Mouse (Mus musculus): ENCODE measurements around the gene U2af2. TPM values are rescaled to one million over a fixed set of nuclear protein-coding genes. Genes with fewer than 3 reads are reported as not detected.
A peak's percentile ranks its signal among the peaks of the same experiment; 100 is the strongest.

The U2af2 gene
- total and polyA plus RNA-seq, 2 experiments from 2014 or later = 86.9 to 153 TPM

DNA sequence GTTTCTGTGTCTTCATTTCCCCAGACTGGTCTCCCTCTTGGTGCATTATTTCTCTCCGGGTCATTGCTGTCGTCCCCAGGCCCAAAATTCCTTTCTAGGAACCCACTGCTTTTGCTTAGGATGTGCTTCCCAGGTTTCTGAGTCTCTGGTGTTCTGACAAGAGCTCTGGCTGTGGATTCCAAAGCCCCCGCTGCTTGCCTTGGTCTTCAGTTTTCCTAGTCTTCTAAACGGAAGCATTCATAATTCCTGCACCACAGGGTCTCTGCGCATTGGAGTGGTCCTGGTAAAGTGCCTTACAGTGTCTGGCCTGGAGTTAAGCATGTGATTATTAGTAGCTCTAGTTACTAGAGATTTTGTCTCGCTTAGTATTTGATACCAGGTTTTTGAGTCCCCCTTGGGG lies 18.9 kb downstream of the U2af2 start:
- Histone ChIP-seq H3K9ac (replicated peaks; ENCODE audit: low read length) (peak overlapping the region; percentile 94), H3K36me3 (ENCODE audit: insufficient read depth, low read length) (peaks cover 16% of the 10 kb centered on the region; the same call in 1 of the 2 replicates), H3K9me3 (ENCODE audit: low read length) (no peaks in the 10 kb centered on the region), H3K4me2 (ENCODE audit: low read depth, low read length) (peak overlapping the region; percentile 71), H3K27ac (peak overlapping the region; percentile 94), H3K27me3 (ENCODE audit: insufficient read depth, low read length) (no peaks in the 10 kb centered on the region), H3K4me3 (ENCODE audit: low read length) (peak overlapping the region; percentile 85), H3K4me1 (ENCODE audit: insufficient read depth, low read length) (peaks cover 11% of the 10 kb centered on the region)
- TF ChIP-seq CTCF (IDR thresholded peaks at IDR 0.05; ENCODE audit: low read depth) = no peak
- WGBS = 14% methylated on average over 6 of the region's 6 CpGs
- ATAC-seq (no peak), DNase-seq (ENCODE audit: low spot score) (peak; percentile 17)

- Histone ChIP-seq H3K4me2 (ENCODE audit: low read depth, low read length) (peak overlapping the region; percentile 71), H3K27ac (no peak overlapping the region; the same call in 1 of the 2 replicates), H3K4me3 (ENCODE audit: low read length) (peak overlapping the region; percentile 85), H3K36me3 (ENCODE audit: insufficient read depth, low read length) (peaks cover 12% of the 10 kb centered on the region; the same call in 1 of the 2 replicates), H3K9ac (replicated peaks; ENCODE audit: low read length) (peak overlapping the region; percentile 94; the same call in 1 of the 2 replicates), H3K4me1 (ENCODE audit: insufficient read depth, low read length) (peaks cover 11% of the 10 kb centered on the region), H3K9me3 (ENCODE audit: low read length) (no peaks in the 10 kb centered on the region), H3K27me3 (ENCODE audit: insufficient read depth, low read length) (no peaks in the 10 kb centered on the region)
- no peak for DNase-seq (ENCODE audit: low spot score)
- no peak for TF ChIP-seq CTCF (IDR thresholded peaks at IDR 0.05; ENCODE audit: low read depth)
- 65% methylated on average over 6 of the region's 6 CpGs for WGBS
- ATAC-seq = no peak
Measured at GRCm38 (mm10) chr7:5081241-5081640, 19.3 kb downstream of the U2af2 start.

DNA sequence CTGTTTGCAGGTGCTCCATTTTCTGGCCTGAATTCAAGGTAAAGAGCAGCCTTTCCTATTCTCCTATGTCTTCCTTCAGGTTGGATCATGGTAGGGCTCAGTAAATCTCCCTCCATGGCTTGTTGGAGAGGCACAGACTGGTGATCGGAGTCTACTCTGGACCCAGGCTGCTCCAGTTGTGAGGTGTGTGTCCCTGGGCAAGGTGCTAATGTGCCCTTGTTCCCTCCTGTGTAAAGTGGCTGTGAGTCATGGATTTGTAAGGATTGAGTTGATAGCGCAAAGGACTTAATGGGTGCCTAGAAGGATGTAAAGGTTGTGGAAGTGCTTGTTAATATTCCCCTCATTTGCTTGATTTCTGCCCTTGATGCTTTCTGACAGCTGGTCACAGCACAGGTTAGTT lies 20.0 kb downstream of the U2af2 start:
- ATAC-seq (no peak), DNase-seq (ENCODE audit: low spot score) (no peak)
- no peak for TF ChIP-seq CTCF (IDR thresholded peaks at IDR 0.05; ENCODE audit: low read depth)
- Histone ChIP-seq H3K9ac (replicated peaks; ENCODE audit: low read length) (no peak overlapping the region), H3K36me3 (ENCODE audit: insufficient read depth, low read length) (peaks cover 7% of the 10 kb centered on the region; the same call in 1 of the 2 replicates), H3K27ac (no peak overlapping the region), H3K9me3 (ENCODE audit: low read length) (no peaks in the 10 kb centered on the region), H3K4me3 (ENCODE audit: low read length) (no peak overlapping the region), H3K4me1 (ENCODE audit: insufficient read depth, low read length) (peaks cover 11% of the 10 kb centered on the region), H3K27me3 (ENCODE audit: insufficient read depth, low read length) (no peaks in the 10 kb centered on the region), H3K4me2 (ENCODE audit: low read depth, low read length) (peak overlapping the region; percentile 71)
- WGBS = 98% methylated on average over 2 of the region's 2 CpGs

DNA sequence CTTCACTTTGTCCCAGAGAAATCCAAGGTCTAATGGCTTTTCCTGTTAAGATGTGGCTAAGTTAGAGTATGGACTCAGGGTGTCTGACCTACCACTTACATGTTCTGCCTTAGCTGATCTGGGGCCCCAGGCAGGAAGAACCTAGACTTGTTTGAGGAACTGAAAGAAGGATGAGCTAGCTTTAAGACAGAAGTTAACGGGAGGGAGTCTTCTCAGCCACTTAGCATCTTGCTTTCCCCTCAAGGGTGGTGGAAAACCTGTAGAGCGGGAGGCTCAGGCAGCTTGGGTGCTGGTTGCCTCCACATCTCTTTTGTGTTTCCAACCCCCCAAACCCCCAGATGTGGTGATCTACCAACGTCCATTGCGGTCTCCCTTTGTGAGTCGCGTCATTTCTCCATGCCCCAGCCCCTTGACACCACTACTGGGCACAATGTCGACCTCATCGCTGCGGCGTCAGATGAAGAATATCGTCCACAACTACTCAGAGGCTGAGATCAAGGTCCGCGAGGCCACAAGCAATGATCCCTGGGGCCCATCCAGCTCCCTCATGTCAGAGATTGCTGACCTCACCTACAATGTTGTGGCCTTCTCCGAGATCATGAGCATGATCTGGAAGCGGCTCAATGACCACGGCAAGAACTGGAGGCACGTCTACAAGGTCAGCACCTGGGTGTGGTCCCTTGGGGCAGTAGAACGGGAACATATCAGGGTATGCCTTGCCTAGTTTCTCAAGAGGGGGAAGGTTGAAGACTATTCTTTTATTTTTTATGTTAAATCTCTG lies 21.6 kb downstream of the U2af2 start:
- H3K27me3 ChIP-seq (ENCODE audit: insufficient read depth, low read length) = no peaks in the 10 kb centered on the region
- WGBS = 94% methylated on average over 18 of the region's 18 CpGs
- H3K9ac ChIP-seq (replicated peaks; ENCODE audit: low read length) = no peak overlapping the region
- H3K4me2 ChIP-seq (ENCODE audit: low read depth, low read length) = no peak overlapping the region
- no peak overlapping the region for H3K27ac ChIP-seq
- H3K4me3 ChIP-seq (ENCODE audit: low read length) = no peak overlapping the region
- H3K36me3 ChIP-seq (ENCODE audit: insufficient read depth, low read length) = 0 out of 2 replicates have a peak, but pooled peaks cover 2% of the 10 kb centered on the region
- H3K9me3 ChIP-seq (ENCODE audit: low read length) = no peaks in the 10 kb centered on the region
- no peak for TF ChIP-seq CTCF (IDR thresholded peaks at IDR 0.05; ENCODE audit: low read depth)
- DNase-seq (ENCODE audit: low spot score) (no peak), ATAC-seq (no peak)
- peaks cover 11% of the 10 kb centered on the region for H3K4me1 ChIP-seq (ENCODE audit: insufficient read depth, low read length)

DNA sequence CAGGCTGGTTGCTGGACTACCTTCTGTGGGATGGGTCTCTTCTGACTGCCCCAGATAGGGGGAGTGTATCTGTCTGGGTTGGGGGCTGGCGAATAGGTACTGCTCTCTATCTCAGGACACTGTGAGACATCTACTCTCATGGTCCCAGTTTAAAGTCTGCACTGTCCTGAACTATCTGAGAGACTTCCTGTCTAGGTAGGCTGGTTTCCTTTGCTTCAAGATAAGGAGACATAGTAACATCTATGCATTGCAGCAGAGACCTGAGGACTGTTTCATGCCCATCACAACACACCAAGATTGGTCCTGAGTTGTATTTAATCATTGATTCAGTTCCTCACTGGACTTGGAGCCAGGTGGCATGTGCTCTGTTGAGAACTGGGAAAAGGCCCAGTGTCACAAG lies 23.6 kb downstream of the U2af2 start:
- Histone ChIP-seq H3K9me3 (ENCODE audit: low read length) (no peaks in the 10 kb centered on the region), H3K4me1 (ENCODE audit: insufficient read depth, low read length) (peaks cover 11% of the 10 kb centered on the region), H3K27ac (no peak overlapping the region), H3K4me2 (ENCODE audit: low read depth, low read length) (no peak overlapping the region), H3K27me3 (ENCODE audit: insufficient read depth, low read length) (no peaks in the 10 kb centered on the region), H3K4me3 (ENCODE audit: low read length) (no peak overlapping the region), H3K9ac (replicated peaks; ENCODE audit: low read length) (no peak overlapping the region), H3K36me3 (ENCODE audit: insufficient read depth, low read length) (peaks cover 8% of the 10 kb centered on the region; the same call in 1 of the 2 replicates)
- no peak for DNase-seq (ENCODE audit: low spot score)
- no peak for TF ChIP-seq CTCF (IDR thresholded peaks at IDR 0.05; ENCODE audit: low read depth)
- no peak for ATAC-seq
- 88% methylated on average over 1 of the region's 1 CpGs for WGBS

DNA sequence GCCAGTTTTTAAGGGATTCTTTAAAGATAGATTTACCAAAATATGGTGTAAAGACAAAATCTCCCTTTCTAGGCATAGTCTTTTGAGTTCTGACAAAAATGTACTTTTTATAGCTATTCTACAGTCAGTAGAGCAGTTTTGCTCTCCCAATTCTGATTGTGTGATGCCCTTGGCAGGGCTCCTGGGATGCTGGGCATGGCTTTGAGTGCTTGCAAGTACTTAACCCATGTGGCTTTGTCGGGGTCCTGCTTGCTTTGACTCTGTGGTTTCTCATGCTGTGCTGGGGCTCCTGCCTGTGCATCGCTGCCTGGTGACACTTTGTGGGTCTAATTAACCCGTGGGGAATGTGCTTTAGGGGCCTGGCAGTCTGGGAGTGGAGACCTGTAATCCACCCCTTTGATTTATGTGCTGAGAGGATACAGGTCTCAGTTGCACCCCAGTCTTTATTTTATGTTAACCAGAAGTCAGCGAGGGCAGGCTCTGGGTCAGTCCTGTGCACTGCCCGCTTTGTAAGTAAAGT lies 25.0 kb downstream of the U2af2 start:
- Histone ChIP-seq H3K4me1 (ENCODE audit: insufficient read depth, low read length) (peaks cover under 1% of the 10 kb centered on the region; the same call in 1 of the 2 replicates), H3K36me3 (ENCODE audit: insufficient read depth, low read length) (peaks cover 8% of the 10 kb centered on the region; the same call in 1 of the 2 replicates), H3K4me2 (ENCODE audit: low read depth, low read length) (no peak overlapping the region), H3K4me3 (ENCODE audit: low read length) (no peak overlapping the region), H3K9me3 (ENCODE audit: low read length) (no peaks in the 10 kb centered on the region), H3K27me3 (ENCODE audit: insufficient read depth, low read length) (no peaks in the 10 kb centered on the region), H3K27ac (no peak overlapping the region), H3K9ac (replicated peaks; ENCODE audit: low read length) (no peak overlapping the region)
- DNase-seq (ENCODE audit: low spot score) = no peak
- ATAC-seq = no peak
- 61% methylated on average over 5 of the region's 5 CpGs for WGBS
- TF ChIP-seq CTCF (IDR thresholded peaks at IDR 0.05; ENCODE audit: low read depth) = no peak

DNA sequence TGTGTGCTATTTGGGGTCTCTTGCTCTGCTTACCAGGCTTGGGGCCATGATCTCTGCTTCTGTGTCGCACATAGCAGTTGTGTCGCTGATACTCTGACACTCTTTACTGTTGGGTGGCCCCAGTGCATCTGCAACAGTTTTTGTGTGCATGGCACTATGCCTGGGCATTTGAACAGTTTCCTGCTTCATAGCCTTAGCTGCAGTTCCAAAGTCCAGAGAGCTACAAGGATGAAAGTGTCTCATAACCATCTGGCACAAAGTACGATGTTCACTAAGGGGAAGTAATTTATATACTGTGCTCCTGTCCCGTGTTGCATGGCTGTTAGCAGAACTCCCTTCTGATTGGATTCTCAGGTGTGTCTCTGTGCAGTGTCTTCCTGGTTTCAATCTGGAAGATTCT lies 25.9 kb downstream of the U2af2 start:
- WGBS = 72% methylated on average over 4 of the region's 4 CpGs
- no peak overlapping the region for H3K27ac ChIP-seq
- H3K4me2 ChIP-seq (ENCODE audit: low read depth, low read length) = no peak overlapping the region
- H3K36me3 ChIP-seq (ENCODE audit: insufficient read depth, low read length) = peaks cover 8% of the 10 kb centered on the region; the same call in 1 of the 2 replicates
- no peaks in the 10 kb centered on the region for H3K9me3 ChIP-seq (ENCODE audit: low read length)
- DNase-seq (ENCODE audit: low spot score) (no peak), ATAC-seq (no peak)
- H3K4me3 ChIP-seq (ENCODE audit: low read length) = no peak overlapping the region
- no peak overlapping the region for H3K9ac ChIP-seq (replicated peaks; ENCODE audit: low read length)
- TF ChIP-seq CTCF (IDR thresholded peaks at IDR 0.05; ENCODE audit: low read depth) = no peak
- no peaks in the 10 kb centered on the region for H3K4me1 ChIP-seq (ENCODE audit: insufficient read depth, low read length)
- no peaks in the 10 kb centered on the region for H3K27me3 ChIP-seq (ENCODE audit: insufficient read depth, low read length)
